Mouse (Mus musculus) gastrocnemius, adult 18-20 months (tissue): ENCODE measurements around the gene Gm45713. TPM values are rescaled to one million over a fixed set of nuclear protein-coding genes. Genes with fewer than 3 reads are reported as not detected.
"Not testable (repeated sequence)": the region's sequence is repeated elsewhere in the genome, so short reads cannot be mapped to it uniquely, and the experiment has no call there.

Experiments
- DNase-seq: peaks from one replicate; pipeline ENCODE4 v3.0.0; 2021; ENCODE audit warnings: low spot score
- total RNA-seq, 2 experiments: library from RNA; stranded (reverse); gene quantifications; 2 replicates each; pipeline ENCODE4 v1.2.3; 2021

Gene Gm45713
- total RNA-seq, 2 experiments from 2014 or later = 1.2 TPM; not detected in 1

DNA sequence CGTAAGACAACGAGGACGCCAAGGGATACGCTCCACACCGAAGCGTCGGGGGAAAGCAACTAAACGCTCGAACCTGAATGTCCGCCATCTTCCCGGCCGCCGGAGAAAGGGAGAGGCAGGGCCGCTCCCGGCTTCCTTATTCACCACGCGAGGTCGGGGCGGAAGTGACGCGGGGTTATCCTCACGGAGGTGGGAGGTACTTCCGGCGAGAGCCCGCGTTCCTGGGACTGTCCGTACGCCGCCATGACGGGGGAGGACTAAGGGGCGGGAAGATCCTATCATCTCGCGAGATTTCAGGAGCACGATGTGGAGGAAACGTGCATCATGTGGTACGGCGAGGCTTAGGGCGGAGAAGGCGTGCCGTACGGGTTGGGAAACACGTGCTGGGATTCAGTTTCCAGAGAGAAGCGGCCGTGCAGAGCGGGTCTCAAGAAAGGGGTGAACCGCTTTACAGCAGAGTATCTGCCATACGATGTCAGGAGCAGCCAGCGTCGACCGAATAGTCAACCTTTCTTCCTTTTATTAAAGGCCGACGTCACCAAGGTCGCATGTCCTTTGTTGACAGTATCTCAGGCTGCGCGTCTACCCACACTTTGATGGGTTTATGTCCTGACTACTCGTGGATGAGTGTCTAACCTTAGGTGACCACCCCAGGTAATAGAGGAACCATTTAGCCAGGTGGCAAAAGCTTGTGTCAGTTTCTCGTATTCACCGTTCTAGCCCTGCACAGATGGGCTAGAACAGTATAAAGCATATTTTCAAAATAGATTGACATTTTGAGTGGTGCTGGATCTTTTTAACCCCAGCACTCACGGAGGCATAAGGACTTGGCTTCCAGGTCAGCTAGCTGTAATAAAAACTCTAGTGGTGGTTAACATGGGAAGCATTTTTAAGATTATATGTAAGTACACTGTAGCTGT, 11.5 kb downstream of the Gm45713 start, which contains the start of gene Rps11:
Gene Rps11, minus strand, starts transcription at position 216 of the 920 bp plus-strand sequence.
- peak; percentile 100 for DNase-seq

DNA sequence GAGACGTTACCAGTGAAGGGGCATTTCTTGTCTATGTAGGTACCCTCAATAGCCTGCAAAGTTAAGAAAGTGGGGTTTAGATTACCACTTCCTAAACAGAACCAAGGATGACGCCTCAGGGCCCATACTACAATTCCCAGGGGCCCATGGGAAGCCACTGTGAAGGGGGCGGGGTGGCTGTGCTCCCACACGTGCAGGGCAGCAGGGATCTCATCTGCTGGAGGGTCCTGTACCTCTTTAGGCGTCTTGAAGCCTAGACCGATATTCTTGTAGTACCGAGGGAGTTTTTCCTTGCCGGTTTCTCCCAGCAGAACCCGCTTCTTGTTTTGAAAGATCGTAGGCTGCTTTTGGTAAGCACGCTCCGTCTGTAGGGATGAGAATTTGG, 12.9 kb downstream of the Gm45713 start:
- no peak for DNase-seq

DNA sequence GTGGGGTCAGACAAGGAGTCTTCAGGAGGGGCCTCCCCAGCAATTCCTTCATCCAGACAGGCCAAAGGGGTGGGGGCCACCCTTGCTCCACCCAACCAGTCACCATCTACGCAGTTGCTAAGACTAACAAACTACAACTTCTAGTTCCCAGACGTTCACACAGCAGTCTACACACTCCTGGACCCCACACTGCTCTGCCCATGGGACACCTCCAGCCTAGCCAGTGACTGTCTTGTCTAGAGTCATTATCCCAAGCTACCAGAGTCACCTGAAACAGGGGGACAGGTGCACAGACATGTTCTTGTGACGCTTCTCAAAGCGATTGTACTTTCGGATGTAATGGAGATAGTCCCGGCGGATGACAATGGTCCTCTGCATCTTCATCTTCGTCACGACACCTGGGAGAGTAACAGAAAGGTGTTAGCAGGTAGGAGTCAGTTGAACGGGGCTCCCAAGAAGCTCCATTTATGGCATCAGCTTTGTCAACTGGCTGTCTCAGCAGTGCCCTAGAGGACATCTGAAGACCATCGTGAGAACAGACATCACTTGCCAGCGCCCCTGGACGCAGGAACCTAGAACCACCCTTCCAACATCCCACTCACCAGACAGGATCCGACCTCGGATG, 13.4 kb downstream of the Gm45713 start:
- no peak for DNase-seq

DNA sequence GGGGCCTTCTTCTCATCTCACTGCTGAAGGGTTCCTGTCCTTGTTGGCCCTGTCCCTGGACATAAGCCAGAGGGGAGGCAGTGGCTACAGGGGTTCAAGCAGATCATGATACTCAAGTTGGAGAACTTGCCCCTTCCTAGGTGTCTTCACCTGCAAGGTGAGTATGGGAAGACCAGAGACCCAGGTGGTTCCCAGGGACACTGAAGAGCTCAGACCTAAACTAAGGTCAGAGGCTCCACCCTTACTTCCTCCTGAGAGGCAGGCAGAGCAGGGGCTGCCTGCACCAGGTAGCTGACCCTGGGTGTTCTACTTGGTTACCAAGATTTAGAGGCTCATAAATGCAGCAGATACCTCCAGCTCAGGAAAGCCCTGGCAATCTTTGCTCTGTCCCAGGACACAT, 14.1 kb downstream of the Gm45713 start:
- no peak for DNase-seq

DNA sequence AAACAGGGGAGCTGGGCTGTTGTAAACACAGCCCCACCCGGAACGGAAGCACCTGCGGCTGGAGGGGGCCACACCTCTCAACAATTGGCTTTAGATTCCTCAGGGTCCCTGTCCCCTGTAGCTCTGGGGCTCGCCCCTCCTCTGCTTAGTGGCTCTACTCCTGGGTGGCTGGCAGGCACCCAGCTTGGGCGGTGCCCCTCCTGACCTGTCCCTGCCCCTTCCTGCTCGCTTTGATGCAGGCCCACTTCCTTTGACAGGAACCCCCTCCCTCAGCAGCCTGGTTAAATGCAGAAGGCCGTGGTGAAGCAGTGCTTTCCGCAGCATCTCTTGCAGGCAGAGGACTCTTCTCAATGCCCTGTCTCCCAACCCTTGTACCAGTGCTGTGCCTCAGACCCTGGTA, 14.6 kb downstream of the Gm45713 start:
- DNase-seq = peak; percentile 38

DNA sequence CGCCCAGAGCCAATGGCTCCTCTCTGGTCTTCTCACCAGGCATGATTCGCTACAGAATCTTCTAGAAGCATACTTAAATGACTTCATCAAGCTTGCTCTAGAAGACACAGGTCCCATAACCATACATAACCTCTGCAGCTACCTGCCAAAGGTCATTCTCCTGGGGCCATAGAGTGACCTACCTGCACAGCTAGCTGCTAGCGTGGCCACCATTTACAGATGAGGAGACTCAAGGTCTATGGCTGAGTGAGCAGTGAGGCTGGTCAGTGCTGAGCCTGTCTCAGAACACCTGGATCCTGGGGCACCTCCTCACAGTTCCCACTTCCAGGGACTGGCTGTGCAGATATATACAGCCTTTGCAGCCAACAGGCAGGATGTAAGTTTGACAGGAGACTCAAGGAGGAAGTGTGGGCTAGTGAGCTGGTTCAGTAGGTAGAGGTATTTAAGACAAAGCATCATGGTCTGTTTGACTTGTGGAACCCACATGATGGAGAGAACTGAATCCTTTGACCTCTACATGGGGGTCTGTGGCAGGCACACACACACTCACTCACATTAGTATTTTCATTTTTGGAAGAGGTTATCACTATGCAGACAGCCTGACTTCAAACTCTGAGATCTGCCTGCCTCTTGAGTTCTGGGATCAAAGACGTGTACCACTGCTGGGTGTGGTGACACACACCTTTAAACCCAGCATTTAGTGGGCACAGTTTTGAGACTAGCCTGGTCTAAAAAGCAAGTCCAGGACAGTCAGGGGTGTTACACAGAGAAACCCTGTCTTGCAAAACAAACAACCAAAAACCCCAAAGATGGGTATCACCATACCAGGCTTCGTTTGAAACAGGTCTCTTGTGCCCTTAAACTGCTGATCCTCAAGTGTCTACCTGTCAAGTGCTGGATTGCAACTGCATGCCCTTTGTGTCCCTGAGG, 16.0 kb downstream of the Gm45713 start:
- DNase-seq = no peak

DNA sequence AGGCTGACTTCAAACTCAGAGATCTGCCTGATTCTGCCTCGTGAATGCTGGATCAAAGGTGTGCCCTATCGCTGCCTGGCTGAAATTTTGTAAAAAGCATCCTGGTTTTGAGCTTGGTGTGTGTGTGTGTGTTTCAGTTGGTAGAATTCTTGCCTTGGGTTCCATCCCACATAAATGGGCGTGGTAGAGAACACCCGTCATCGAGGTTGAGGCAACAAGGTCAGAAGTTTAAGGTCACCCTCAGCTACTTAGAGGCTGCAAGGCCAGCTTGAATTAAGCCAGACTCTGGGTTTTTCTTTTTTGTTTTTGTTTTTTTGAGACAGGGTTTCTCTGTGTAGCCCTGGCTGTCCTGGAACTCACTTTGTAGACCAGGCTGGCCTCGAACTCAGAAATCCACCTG, 17.7 kb downstream of the Gm45713 start:
- DNase-seq = no peak

DNA sequence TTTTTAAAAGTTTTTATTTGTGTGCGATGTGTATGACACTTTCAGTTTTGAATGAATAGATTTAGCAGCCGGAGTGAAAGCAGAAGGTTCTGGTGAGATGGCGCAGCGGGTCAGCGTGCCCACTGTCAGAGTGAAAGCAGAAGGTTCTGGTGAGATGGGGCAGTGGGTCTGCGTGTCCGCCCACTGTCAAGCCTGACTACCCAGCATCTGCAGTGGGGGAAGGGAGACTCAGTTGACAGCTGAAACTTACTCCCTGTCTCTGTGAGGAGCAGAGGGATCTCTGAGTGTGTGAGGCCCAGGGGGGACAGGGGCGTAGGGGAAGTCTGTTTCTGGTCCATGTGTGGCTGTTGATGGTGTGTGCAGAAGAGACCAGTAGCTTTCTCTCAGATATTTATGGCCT, 18.5 kb downstream of the Gm45713 start:
- DNase-seq = no peak

DNA sequence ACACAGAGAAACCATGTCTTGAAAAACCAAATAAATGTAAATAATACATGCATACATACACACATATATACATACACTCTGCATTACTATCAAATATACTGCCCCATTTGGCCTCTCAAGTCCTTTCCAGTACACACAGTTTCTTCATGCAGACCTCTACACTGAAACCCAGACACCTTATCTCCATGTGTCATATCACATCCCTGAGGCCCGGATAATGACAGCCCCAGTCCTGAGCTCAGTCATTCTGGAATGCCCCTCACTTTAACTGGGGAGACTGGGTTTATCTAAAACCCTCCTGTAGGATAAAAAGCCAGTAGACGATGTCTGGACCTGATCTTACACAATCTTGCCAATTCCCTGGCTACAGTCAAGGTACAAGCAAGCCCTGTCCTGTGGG, 22.6 kb downstream of the Gm45713 start:
- no peak for DNase-seq

DNA sequence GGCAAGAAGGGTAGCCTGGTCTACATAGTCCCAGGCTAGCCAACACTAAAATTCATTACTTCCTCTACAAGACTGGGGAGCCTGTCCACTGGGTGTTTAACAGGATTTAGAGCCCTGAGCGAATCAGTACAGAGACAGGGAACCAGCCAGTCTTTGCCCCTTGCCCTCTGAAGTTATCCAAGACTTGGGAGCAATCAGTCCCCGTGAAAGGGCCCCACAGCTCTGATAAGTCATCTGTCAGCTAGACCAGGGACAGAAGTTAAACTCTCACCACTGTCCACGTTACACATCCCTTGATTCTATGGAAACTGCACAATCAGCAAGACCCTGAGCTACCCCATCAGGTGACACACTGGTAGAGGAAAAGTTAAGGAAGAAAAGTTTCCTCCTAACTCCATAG, 23.5 kb downstream of the Gm45713 start:
- no peak for DNase-seq

DNA sequence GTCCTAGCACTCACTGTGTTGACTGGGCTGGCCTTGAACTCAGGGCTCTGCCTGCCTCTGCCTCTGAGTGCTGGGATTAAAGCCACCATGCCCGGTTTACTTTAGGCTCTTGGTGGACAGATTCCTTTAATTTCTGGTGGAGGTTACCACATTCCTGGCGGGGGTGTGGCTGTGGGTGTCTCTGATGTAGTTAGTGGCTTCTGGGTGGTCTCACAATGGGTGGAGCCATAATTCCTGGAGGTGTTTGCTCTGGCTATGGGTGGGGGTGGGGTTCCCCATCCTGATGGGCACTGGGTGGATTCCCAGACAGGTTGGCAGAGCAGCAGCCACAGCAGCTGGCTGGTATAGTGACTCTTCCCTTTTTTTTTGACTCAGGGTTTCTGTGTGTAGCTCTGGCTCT, 24.1 kb downstream of the Gm45713 start:
- no peak for DNase-seq

DNA sequence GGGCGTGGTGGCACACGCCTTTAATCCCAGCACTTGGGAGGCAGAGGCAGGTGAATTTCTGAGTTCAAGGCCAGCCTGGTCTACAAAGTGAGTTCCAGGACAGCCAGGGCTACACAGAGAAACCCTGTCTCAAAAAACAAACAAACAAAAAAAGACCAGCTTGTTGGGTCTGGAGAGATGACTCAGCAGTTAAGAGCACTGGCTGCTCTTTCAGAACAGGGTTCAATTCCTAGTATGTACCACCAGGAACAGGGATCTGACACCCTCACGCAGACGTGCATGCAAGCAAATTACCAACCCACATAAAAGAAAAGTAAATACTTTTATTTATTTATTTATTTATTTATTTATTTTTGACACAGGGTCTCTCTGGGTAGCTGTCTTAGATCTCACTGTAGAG, 25.9 kb downstream of the Gm45713 start:
- not testable (repeated sequence) for DNase-seq

DNA sequence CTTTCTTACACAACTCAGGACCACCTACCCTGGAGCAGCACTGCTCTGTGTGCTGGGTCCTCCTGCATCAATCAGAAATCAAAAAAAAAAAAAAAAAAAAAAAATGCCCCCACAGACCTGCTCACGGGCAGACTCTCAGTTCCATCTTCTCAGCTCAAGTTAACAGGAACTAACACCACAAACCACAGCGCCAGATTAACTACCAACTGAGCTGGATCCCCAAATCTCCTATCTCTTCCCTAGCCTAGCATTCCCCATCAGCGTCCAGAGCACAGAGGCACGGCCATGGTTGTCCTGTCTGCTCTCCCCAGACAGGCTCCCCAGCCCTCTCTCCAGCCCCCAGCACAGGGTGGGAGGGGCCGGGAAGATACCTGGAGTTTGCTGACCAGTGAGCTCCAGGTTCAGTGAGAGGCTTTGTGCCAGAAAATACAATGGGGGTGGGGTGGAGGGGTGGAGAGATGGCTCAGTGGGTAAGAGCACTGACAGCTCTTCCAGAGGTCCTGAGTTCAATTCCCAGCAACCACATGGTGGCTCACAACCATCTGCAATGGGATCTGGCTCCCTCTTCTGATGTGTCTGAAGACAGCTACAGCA, 28.9 kb downstream of the Gm45713 start:
- DNase-seq = no peak

DNA sequence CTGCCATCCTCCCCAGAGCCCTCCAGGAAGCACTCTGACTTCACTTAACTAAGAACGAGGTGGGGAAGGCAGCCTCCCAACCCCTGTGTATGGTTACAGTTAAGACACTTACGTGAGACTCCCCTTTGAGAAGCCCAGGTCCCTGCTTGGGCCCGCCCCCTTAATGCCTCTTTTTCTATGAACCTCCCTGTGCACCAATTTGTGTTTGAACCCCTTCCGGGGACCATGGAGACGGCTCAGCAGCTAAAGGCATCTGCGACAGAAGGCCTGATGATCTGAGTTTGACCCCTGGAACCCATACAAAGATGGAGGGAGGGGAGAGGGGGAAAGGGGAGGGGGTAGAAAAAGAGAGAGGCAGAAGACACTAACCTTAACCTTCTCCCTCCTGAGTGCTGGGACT, 29.6 kb downstream of the Gm45713 start:
- DNase-seq = no peak

DNA sequence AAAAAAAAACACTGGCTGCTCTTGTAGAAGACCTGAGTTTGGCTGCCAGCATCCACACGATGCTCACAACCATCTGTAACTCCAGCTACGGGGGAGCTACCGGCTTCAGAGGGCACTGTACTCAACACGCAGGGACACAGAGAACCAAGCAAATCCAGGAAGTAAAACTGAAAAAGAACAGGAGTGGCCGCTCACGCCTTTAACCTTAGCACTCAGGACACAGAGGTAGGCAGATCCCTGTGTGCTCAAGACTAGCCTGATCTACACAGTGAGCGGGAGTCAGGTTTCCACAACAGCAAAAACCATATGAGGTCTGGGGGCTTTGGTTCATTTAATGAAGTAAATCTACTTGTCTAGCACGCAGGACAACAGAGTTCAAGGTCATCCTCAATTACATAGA, 30.5 kb downstream of the Gm45713 start:
- no peak for DNase-seq

DNA sequence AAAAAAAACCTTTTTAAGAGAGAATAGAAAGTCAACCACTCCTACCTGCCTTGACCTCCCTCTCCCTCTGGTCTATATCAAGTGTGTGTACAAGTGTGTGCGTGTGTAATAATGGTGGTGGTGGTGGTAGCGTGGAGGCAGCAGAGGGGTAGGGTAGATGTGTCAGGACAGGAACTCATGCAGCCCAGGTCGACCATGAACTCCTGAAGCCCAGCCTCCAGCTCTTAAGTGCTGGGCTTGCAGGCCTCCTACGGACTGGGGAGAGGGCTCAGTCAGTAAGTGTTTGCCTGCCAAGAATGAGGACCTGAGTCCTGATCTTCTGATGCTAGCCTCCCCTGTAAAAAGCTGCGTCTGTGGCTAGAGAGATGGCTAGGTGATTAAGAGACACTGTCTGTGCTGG, 31.1 kb downstream of the Gm45713 start:
- DNase-seq = no peak

DNA sequence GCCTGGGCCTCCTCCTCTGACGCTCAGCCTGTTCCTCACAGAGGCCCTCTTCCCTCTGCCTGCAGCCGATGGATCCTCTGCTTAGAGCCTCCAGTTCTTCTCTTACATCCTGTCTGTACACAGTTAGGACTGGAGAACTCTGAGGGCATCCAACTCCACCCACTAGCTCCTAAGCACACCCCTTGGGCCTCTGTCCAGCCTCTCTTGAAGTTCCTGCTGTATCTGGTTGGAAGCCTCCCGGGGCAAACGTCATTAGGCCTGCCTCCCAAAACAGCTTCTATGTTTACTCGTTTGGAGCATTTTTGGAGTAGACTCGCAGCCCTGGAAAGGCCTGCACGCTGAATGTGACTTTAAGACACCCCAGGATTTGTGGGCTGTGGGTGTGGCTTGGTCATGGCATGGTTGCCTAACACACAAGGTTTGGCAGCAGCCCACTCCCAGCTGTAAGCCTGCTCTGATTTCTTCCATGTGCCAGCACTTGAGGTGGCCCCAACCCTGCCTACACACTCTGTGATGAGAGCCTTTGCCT, 32.3 kb downstream of the Gm45713 start, which contains the start of gene Fcgrt:
Gene Fcgrt, minus strand, starts transcription at position 200 of the 529 bp plus-strand sequence.
- peak; percentile 97 for DNase-seq

DNA sequence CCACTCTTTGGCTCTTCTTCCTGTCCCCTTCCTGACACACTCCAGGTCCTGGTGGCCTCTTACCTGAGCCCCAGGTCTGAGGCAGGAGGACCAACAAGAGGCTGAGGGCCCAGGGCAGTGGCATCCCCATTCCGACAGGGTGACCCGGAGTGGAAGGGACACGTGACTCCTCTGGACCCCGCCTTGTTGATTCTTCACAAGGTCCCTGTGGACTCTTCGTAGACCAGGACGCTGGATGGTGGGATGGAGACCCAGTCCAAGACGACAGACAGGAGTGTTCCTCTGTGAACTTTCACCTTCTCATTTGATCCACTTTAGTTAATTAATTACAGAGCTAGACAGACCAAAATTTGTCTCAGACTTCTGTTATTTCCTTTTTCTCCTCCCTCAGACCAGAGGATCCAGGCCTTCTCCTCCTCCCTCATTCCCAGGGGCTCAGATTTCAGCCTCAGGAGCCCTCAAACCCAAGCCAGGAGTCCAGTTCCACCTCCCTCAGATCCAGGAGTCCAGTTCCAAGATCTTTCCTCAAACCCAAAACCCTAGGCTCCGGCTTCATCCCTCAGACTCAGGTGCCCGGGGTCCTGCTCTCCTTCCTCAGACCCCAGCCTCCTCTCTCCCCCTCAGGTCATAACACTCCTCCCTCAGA, 33.0 kb downstream of the Gm45713 start:
- peak; percentile 46 for DNase-seq

DNA sequence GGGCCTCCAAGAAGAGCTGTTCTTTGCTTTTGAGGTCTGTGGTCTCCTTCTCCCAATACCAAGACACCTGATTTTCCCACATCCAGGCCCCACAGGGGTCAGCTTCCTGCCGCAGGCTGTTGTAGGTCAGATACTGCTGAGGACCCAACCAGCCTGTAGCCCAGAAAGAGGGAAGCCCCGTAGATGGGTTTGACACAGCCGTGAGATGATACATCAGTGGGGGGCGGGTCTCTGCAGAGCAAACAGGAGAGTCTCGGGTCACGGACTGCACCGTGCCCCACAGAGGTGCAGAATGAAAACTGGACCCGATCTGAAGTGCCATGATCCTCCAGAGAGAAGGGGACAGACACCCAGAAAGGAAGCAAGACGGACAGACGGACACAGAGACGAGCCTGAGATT, 33.6 kb downstream of the Gm45713 start:
- DNase-seq = no peak

DNA sequence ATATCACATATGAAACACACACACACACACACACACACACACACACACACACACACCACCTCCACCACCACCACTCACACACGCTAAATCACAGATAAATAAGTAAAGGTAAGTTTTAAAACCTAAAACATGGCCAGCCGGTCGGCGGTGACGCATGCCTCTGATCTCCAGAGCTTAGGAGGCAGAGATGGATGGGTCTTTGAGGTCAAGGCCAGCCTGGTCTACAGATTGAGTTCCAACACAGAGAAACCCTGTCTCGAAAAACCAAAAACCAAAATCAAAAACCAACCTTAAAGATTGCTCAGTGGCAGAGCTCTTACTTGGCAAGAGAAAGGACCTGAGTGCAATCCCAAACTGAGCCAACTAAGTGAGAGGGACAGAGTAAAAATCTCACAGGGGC, 36.0 kb downstream of the Gm45713 start:
- DNase-seq = no peak
